Mouse (Mus musculus) E14TG2a.4 (cell line): ENCODE data around the gene Celsr2.

Source experiments
- CTCF ChIP-seq: conservative IDR thresholded peaks from 2 replicates; pipeline ENCODE4 v1.5.1; 2014; ENCODE audit warnings: low read length
- NANOG ChIP-seq: IDR thresholded peaks from 2 replicates; pipeline ENCODE4 v1.6.1; 2014; ENCODE audit warnings: borderline replicate concordance, low read length, mixed read lengths
- POU5F1 ChIP-seq: IDR thresholded peaks from 2 replicates; pipeline ENCODE4 v1.6.1; 2014; ENCODE audit warnings: low read length, borderline replicate concordance

DNA sequence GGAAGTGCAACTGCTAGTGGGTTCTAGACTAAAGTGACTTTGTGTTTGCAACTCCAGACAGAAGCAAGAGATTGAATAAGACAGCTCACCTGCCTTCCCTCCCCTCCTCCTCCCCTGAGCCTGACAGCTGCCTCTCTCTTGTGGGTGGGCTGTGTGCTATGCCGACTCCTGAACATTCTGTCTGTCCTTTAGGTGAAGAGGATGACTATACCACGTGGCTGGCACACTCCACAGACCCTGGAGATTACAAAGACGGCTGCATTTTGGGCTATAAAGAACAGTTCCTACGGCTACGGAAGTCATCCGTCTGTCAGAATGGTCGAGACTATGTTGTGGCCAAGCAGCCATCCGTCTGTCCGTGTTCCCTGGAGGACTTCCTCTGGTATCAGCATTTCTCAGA lies 67.0 kb downstream of the Celsr2 start:
- TF ChIP-seq CTCF, result no peak
- TF ChIP-seq NANOG, result no peak
- TF ChIP-seq POU5F1, result no peak
